Mouse (Mus musculus): ENCODE measurements at regions not wholly inside any gene's neighbourhood (a gene's known extent, or its start where the extent isn't known, plus 50 kb on each side); places are given as distances from the start of the nearest gene placed in this dataset.

DNA sequence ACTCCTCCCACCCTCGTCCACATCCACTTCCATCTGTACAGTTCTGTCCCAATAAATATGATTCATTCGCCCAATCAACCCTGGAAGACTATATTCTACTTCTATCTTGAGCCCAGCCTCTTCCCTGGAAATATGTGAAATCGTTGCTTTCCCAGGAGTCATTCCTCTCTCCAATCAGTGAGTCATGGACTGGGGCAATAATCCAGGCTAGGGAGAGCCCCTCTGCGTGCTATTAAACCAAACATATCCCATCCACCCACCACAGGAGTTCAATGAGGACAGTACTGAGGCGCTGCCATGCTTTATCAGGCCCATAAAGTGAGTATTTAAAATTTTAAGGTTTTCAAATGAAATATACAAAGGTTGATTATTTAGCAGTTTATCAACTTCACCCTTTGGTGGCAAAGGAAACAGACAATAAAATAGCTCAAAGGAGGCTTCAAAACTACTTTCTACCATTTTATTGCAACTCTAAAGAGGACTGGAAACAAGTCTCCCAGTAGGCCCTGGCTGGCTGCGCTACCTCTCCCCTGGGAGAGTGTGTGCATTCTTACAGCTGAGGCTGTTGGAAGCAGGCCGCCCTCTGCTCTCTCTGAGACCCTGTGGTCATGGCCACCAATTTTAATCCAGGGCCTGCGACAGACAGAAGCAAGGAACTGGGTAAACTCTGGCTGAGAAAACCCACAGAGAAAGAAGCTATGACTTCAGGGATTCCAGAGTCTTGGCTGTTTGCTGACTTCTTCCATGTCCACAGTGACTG, 471.9 kb downstream of the Lmo4 start:
- in situ Hi-C loops (cut with MboI, MseI): no loop called here

DNA sequence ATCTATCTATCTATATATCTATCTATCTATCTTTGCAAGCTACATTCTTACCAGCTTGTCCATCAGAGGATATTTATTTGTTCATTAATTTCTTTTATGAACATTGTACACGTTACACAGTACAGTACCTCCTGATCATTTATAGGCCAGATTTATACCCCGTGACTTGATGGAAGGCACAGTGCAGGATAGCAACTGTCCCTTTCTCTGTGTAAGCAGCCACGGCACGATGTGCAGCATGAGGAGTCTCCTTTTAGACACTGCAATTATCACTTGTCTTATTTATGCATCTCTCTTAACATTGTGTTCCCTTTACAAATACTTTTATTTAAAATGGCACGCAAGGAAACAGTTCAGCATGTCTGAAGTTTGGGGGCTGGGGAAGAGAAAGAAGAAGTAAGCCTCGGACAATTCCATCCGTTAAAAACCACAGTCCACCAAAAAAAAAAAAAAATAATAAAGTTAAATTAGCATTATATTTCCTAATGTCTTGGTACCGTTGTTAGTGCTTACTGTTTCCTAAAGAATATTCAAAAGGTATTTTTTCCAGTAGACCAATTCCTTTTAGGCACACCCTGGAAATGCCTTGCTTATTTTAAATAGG, 475.4 kb downstream of the Lmo4 start:
- in situ Hi-C loops (cut with MboI, MseI): no loop called here

GRCm38 (mm10) chr3:143722571-143722970, 482.4 kb downstream of the Lmo4 start:
- in situ Hi-C loops (cut with MboI, MseI): no loop called here

GRCm38 (mm10) chr3:143722082-143722481, 482.9 kb downstream of the Lmo4 start:
- in situ Hi-C loops (cut with MboI, MseI): no loop called here

GRCm38 (mm10) chr3:143713183-143713582, 491.8 kb downstream of the Lmo4 start:
- in situ Hi-C loops (cut with MboI, MseI): no loop called here

- in situ Hi-C loops (cut with MboI, MseI): no loop called here
These were observed 494.1 kb downstream of the Lmo4 start for GRCm38 (mm10) chr3:143710805-143711469.

- in situ Hi-C loops (cut with MboI, MseI): no loop called here
These were observed 498.3 kb downstream of the Lmo4 start for GRCm38 (mm10) chr3:143706679-143707078.

DNA sequence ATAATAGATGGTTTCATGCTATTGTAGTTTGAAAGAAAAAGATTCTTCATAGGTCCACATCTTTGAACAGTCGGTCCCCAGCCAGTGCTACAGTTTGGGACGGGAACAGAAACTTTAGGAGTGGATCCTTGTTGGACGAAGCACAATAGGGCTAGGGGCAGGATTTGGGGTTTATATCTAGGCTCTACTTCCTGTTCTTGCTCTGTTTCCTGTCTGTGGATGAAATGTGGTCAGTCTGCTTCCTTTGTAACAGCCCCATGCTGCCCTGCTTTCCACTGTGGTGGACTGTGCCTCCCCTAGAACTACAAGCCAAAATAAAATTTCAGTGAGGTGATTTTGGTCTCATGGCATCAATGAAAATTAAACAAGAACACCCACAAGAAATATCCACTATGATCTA, 510.2 kb downstream of the Lmo4 start:
- in situ Hi-C loops (cut with MboI, MseI): no loop called here

DNA sequence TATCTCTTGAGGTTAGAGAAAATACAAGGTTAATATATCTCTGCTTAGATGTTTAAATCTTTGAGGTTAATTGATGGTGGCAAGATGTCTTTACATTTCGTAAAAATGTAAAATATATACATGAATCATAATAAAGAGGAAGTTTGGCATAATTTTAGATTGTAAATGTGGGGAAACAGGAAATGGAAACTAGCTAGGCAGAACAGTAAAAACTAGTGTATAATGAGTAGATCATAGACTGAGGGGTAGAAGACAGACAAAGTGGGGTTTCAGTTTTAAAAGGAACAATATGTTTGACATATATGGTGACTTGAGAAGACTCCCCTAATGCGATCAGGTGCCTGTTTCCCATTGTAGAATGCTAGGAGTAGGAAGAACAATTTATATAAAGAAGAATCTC, 519.3 kb downstream of the Lmo4 start:
- in situ Hi-C loops (cut with MboI, MseI): no loop called here

- in situ Hi-C loops (cut with MboI, MseI): no loop called here
These were observed 526.8 kb downstream of the Lmo4 start for GRCm38 (mm10) chr3:143678186-143678585.

DNA sequence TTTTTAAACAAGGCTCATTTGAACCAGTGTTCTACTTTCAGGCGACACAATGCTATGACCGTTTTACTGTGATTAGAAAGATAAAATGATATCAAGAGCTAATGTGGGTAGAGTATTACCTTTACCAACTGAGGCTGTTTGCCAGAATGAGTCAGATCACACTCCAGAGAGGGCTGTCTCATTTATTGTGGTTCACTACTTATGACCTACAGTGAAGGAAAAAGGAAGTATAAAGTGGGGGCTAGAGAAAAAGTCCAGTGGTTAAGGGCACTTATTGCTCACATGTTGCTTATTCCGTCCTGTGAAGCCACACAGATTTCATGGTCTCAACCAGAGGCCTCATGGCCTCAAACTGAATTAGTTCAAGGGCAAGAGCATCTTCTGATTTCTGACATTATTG, 530.2 kb downstream of the Lmo4 start:
- in situ Hi-C loops (cut with MboI, MseI): loop anchor here in 1 of 2 experiments (25.0 kb wide), 1 partner anchor 1662 kb away; no protein-coding TSS in a partner anchor

GRCm38 (mm10) chr3:143674446-143674845, 530.6 kb downstream of the Lmo4 start:
- in situ Hi-C loops (cut with MboI, MseI): loop anchor here in 1 of 2 experiments (25.0 kb wide), 1 partner anchor 1663 kb away; no protein-coding TSS in a partner anchor

DNA sequence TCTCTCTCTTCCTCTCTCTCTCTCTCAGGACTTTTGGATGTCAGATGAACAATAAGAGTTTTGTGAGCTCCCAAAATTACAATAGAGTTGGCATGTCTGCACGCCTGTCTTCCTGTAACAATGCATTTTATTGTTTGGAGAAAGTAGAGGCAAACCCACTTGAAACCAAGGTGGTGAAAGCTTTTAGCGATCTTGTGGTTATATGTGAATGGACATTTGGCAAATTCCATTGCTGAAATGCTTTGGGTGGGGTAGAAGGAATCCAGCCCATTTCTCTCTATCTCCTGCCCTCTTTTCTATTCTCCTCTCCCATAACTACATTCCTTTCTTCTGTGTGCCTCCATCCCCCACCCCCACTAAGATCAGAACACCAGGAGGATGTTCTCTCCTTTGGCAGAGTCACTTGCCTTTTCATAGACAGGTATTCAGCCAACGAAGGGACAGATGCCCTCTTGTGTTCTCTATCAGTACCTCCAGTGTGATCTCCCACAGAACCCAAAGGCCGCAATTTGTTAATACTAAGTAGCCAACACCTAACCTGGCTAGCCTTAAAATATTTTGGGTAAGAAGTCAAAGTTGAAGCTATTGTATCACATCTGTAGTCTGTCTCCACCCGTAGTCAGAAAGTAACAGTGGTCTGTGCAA, 542.9 kb downstream of the Lmo4 start:
- in situ Hi-C loops (cut with MboI, MseI): loop anchor here in 1 of 2 experiments (25.0 kb wide), 1 partner anchor 1675 kb away; no protein-coding TSS in a partner anchor

DNA sequence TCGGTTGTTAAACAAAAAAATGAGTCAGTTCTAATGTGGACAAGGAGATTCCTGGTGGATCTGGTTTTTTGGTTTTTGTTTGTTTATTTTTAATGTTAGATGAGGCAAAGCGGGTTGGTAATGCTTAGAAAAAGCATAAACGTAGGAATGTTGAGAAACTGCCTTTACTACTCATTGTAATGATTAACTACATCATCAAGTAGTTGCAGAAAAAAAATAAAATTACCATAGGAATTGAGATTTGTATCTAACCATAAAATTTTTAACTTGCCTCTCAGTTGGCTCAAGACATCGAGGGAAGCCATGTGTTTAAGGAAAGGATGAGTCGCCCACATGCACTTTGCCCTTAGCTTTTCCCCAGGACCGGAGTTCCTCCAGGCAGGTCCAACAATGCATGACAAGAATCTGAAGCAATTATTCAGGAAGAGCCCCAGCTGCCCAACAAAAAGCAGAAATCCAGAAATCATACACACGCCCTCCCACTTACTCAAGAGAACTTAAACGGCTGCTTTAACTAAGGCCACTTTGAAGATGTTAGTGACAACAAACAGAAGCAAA, 545.5 kb downstream of the Lmo4 start:
- in situ Hi-C loops (cut with MboI, MseI): loop anchor here in 1 of 2 experiments (25.0 kb wide), 1 partner anchor 1678 kb away; no protein-coding TSS in a partner anchor

- in situ Hi-C loops (cut with MboI, MseI): no loop called here
These were observed 557.8 kb downstream of the Lmo4 start for GRCm38 (mm10) chr3:143647237-143647636.

- in situ Hi-C loops (cut with MboI, MseI): no loop called here
These were observed 558.2 kb downstream of the Lmo4 start for GRCm38 (mm10) chr3:143646836-143647235.

DNA sequence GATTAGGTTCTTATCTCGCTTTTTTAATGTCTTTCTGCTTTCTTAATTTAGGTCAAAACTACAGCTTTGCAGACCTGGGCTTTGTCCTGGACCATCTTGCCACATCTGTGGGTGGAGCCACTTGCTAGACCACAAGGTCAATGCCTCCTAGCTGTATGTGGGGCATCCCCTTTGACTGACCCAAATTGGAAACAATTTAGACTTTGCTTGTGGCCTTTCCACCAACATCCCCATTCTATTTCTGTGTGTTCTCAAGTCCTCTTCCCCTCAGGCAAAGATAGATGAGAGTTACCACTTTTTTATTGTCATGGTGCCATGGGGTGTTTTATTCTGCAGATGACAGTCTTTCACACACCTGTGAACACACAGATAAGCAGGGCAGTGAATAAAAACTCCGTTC, 572.0 kb downstream of the Lmo4 start:
- in situ Hi-C loops (cut with MboI, MseI): no loop called here

DNA sequence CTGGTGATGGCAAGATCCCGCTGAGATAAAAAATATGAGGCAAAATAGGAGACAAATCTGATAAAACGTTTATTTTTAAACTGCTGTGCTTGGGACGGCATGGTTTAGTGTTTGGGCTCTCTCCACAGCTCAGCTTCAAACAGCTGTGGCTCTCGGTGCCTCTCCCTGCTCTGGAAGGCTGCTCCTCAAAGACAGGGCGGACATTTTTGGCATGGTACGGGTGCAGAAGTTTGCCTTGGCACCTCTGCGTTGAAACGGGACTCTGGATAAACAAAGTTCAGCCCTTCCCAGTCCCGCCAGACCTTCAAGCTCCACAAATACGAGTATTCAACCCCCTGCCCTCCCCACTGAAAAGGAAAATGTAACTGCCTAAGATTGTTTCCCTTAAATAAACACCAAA, 573.8 kb downstream of the Lmo4 start:
- in situ Hi-C loops (cut with MboI, MseI): no loop called here

- in situ Hi-C loops (cut with MboI, MseI): no loop called here
These were observed 580.1 kb downstream of the Lmo4 start for GRCm38 (mm10) chr3:143624906-143625305.

- in situ Hi-C loops (cut with MboI, MseI): no loop called here
These were observed 582.7 kb downstream of the Lmo4 start for GRCm38 (mm10) chr3:143622275-143622674.

DNA sequence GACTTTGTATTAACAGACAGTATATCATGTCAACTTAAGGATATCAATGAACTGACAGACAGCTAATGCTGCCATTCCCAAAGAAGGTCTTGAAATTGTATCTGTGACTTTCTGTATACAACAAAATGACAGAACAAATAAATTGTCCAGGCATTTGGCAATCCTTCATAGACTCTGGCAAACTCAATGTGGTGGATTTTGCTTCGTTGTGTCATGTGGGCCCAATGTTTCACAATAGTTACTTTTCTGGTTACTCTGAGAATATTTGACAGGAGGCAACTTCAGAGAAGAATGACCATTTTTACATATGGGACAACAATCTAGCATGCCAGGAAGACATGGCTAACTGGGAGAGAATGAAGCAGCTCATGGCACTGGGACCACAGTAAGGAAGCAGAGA, 585.9 kb downstream of the Lmo4 start:
- in situ Hi-C loops (cut with MboI, MseI): no loop called here

DNA sequence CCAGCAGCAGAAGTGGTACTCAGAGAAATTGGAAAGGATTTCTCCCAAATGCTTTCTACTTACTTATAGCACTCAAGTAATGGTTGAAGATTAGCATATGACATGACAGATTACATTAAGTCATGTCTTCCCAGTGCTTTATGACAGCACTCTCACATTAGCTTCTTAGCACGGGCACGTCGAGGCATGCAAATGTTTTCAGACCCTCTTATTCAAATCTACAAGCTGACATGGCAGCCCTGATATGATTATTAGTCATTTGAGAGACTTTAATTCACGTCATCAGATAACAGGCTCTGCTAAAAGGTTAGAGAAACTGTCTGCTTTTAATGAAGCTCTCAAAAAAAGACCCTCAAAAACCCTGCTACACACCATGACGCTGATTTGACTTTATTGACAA, 590.1 kb downstream of the Lmo4 start:
- in situ Hi-C loops (cut with MboI, MseI): no loop called here

Measured in T-helper 17 cell (primary cell).